Mouse (Mus musculus) kidney, embryonic 14.5 days (tissue): ENCODE results near the gene Lamc2. TPM values are rescaled to one million over a fixed set of nuclear protein-coding genes. Genes with fewer than 3 reads are reported as not detected.
A peak's percentile ranks its signal among the peaks of the same experiment; 100 is the strongest.
"Not testable (repeated sequence)": the region's sequence is repeated elsewhere in the genome, so short reads cannot be mapped to it uniquely, and the experiment has no call there.

Experiments used
- ATAC-seq: fragments of 200-750 bp; cut with Nextera tagmentation; 2 replicates; pipeline ENCODE4 v1.8.0; 2017; ENCODE audit warnings: moderate number of reproducible peaks, mild to moderate bottlenecking, moderate TSS enrichment, moderate library complexity; ENCODE audit not compliant: low FRiP score, low TSS enrichment
- H3K27ac ChIP-seq: fragments of 300-500 bp; sonication (generic); 2 replicates; pipeline ENCODE4 v1.5.1; 2014; ENCODE audit warnings: low read depth, mild to moderate bottlenecking, low read length, moderate library complexity, mixed read lengths
- H3K27me3 ChIP-seq: fragments of 300-500 bp; sonication (generic); 2 replicates; pipeline ENCODE4 v1.6.1; 2014; ENCODE audit warnings: mild to moderate bottlenecking, low read length; ENCODE audit not compliant: control insufficient read depth, insufficient read depth
- H3K36me3 ChIP-seq: fragments of 300-500 bp; sonication (generic); 2 replicates; pipeline ENCODE4 v1.6.1; 2014; ENCODE audit warnings: low read length, mixed read lengths; ENCODE audit not compliant: control insufficient read depth, insufficient read depth
- H3K4me1 ChIP-seq: fragments of 300-500 bp; sonication (generic); 2 replicates; pipeline ENCODE4 v1.6.1; 2014; ENCODE audit warnings: low read length, mixed read lengths; ENCODE audit not compliant: control insufficient read depth, insufficient read depth
- H3K4me2 ChIP-seq: fragments of 300-500 bp; sonication (generic); replicated peaks from 2 replicates; pipeline ENCODE4 v1.6.1; 2014; ENCODE audit warnings: low read depth, mild to moderate bottlenecking, low read length
- H3K4me3 ChIP-seq: fragments of 300-500 bp; sonication (generic); 2 replicates; pipeline ENCODE4 v1.5.1; 2014; ENCODE audit warnings: mild to moderate bottlenecking, low read length
- H3K9ac ChIP-seq: fragments of 300-500 bp; sonication (generic); 2 replicates; pipeline ENCODE4 v1.6.1; 2014; ENCODE audit warnings: low read depth, mild to moderate bottlenecking, low read length, moderate library complexity
- H3K9me3 ChIP-seq: fragments of 300-500 bp; sonication (generic); 2 replicates; pipeline ENCODE4 v1.6.1; 2016; ENCODE audit warnings: low read length; ENCODE audit not compliant: control insufficient read depth
- WGBS: fragments of 180-500 bp; shearing (Covaris S2); extraction: QIAGEN DNeasy Blood & Tissue Kit; methylation state at CpG from one replicate; pipeline ENCODE4 v1.1.7; 2014; 5-methylcytosine and 5-hydroxymethylcytosine counted together
- polyA plus RNA-seq: library from polyadenylated mRNA; unstranded; fragments of >200 nt; fragmentation: Nextera tagmentation; extraction: Ambion mirVana; gene quantifications from 2 replicates; pipeline ENCODE4 v1.2.1, GENCODE M21; 2014

The Lamc2 gene
- polyA plus RNA-seq, 1 experiment from 2014 or later: 44.2 TPM

GRCm38 (mm10) chr1:153091438-153092236, 94.6 kb downstream of the Lamc2 start:
- H3K36me3 ChIP-seq: no peaks in the 10 kb centered on the region
- H3K27me3 ChIP-seq: no peaks in the 10 kb centered on the region
- H3K4me3 ChIP-seq: no peak overlapping the region
- WGBS: 31% methylated on average over 9 of the region's 9 CpGs
- peak overlapping the region; percentile 73; the same call in 1 of the 2 replicates for H3K27ac ChIP-seq
- H3K9me3 ChIP-seq: no peaks in the 10 kb centered on the region
- peak; percentile 65 for ATAC-seq
- no peak overlapping the region for H3K9ac ChIP-seq
- 0 out of 2 replicates have a peak, but pooled peaks cover 3% of the 10 kb centered on the region for H3K4me1 ChIP-seq
- no peak overlapping the region for H3K4me2 ChIP-seq

- H3K9ac ChIP-seq: no peak overlapping the region
- no peak for ATAC-seq
- 0 out of 2 replicates have a peak, but pooled peaks cover 3% of the 10 kb centered on the region for H3K4me1 ChIP-seq
- H3K27me3 ChIP-seq: no peaks in the 10 kb centered on the region
- H3K4me2 ChIP-seq: no peak overlapping the region
- WGBS: 81% methylated on average over 4 of the region's 4 CpGs
- H3K36me3 ChIP-seq: no peaks in the 10 kb centered on the region
- H3K27ac ChIP-seq: no peak overlapping the region
- H3K9me3 ChIP-seq: no peaks in the 10 kb centered on the region
- no peak overlapping the region for H3K4me3 ChIP-seq
Observed at GRCm38 (mm10) chr1:153090807-153091206, 95.4 kb downstream of the Lamc2 start.

GRCm38 (mm10) chr1:153090081-153090480, 96.2 kb downstream of the Lamc2 start:
- Histone ChIP-seq H3K27ac (no peak overlapping the region), H3K27me3 (no peaks in the 10 kb centered on the region), H3K9ac (no peak overlapping the region), H3K9me3 (no peaks in the 10 kb centered on the region), H3K4me1 (0 out of 2 replicates have a peak, but pooled peaks cover 3% of the 10 kb centered on the region), H3K4me2 (no peak overlapping the region), H3K36me3 (no peaks in the 10 kb centered on the region), H3K4me3 (no peak overlapping the region)
- 92% methylated on average over 2 of the region's 2 CpGs for WGBS
- ATAC-seq: no peak

GRCm38 (mm10) chr1:153087771-153088170, 98.5 kb downstream of the Lamc2 start:
- 82% methylated on average over 5 of the region's 5 CpGs for WGBS
- ATAC-seq: no peak
- no peak overlapping the region for H3K4me2 ChIP-seq

GRCm38 (mm10) chr1:153085198-153085597, 101.0 kb downstream of the Lamc2 start:
- no peaks in the 10 kb centered on the region for H3K27me3 ChIP-seq
- 73% methylated on average over 5 of the region's 5 CpGs for WGBS
- ATAC-seq: no peak
- H3K4me1 ChIP-seq: no peaks in the 10 kb centered on the region
- no peak overlapping the region for H3K4me3 ChIP-seq
- H3K27ac ChIP-seq: no peak overlapping the region
- H3K36me3 ChIP-seq: no peaks in the 10 kb centered on the region
- no peaks in the 10 kb centered on the region for H3K9me3 ChIP-seq
- H3K9ac ChIP-seq: no peak overlapping the region
- no peak overlapping the region for H3K4me2 ChIP-seq

More at GRCm38 (mm10) chr1:153087771-153088170, 98.5 kb downstream of the Lamc2 start:
- no peaks in the 10 kb centered on the region for H3K27me3 ChIP-seq
- H3K4me1 ChIP-seq: 0 out of 2 replicates have a peak, but pooled peaks cover 3% of the 10 kb centered on the region
- H3K9me3 ChIP-seq: no peaks in the 10 kb centered on the region
- H3K4me3 ChIP-seq: no peak overlapping the region
- H3K36me3 ChIP-seq: no peaks in the 10 kb centered on the region
- H3K27ac ChIP-seq: no peak overlapping the region
- H3K9ac ChIP-seq: no peak overlapping the region

- Histone ChIP-seq H3K4me3 (no peak overlapping the region), H3K4me1 (no peaks in the 10 kb centered on the region), H3K27me3 (no peaks in the 10 kb centered on the region), H3K27ac (no peak overlapping the region), H3K9me3 (no peaks in the 10 kb centered on the region), H3K36me3 (no peaks in the 10 kb centered on the region), H3K4me2 (no peak overlapping the region), H3K9ac (no peak overlapping the region)
- ATAC-seq: no peak
- WGBS: 73% methylated on average over 6 of the region's 6 CpGs
Observed at GRCm38 (mm10) chr1:153084191-153084590, 102.1 kb downstream of the Lamc2 start.

- 88% methylated on average over 8 of the region's 14 CpGs for WGBS
- H3K4me2 ChIP-seq, H3K4me3 ChIP-seq, H3K27ac ChIP-seq, H3K9me3 ChIP-seq, ATAC-seq, H3K27me3 ChIP-seq, H3K9ac ChIP-seq, H3K4me1 ChIP-seq, H3K36me3 ChIP-seq: not testable (repeated sequence)
Observed at GRCm38 (mm10) chr1:153083233-153083632, 103.0 kb downstream of the Lamc2 start.

GRCm38 (mm10) chr1:153075955-153076354, 110.3 kb downstream of the Lamc2 start:
- 52% methylated on average over 6 of the region's 6 CpGs for WGBS
- H3K9me3 ChIP-seq: no peaks in the 10 kb centered on the region
- peaks cover 18% of the 10 kb centered on the region for H3K27me3 ChIP-seq
- ATAC-seq: peak; percentile 74; the same call in 1 of the 2 replicates
- H3K9ac ChIP-seq: no peak overlapping the region
- no peak overlapping the region for H3K4me3 ChIP-seq
- H3K36me3 ChIP-seq: no peaks in the 10 kb centered on the region
- no peak overlapping the region for H3K4me2 ChIP-seq
- H3K4me1 ChIP-seq: peaks cover 4% of the 10 kb centered on the region; the same call in 1 of the 2 replicates
- H3K27ac ChIP-seq: no peak overlapping the region

GRCm38 (mm10) chr1:153075087-153075736, 111.0 kb downstream of the Lamc2 start:
- no peak for ATAC-seq
- no peaks in the 10 kb centered on the region for H3K9me3 ChIP-seq
- H3K9ac ChIP-seq: no peak overlapping the region
- no peaks in the 10 kb centered on the region for H3K36me3 ChIP-seq
- H3K4me3 ChIP-seq: no peak overlapping the region
- peaks cover 4% of the 10 kb centered on the region; the same call in 1 of the 2 replicates for H3K4me1 ChIP-seq
- no peak overlapping the region for H3K27ac ChIP-seq
- 77% methylated on average over 3 of the region's 3 CpGs for WGBS
- H3K4me2 ChIP-seq: no peak overlapping the region
- H3K27me3 ChIP-seq: peaks cover 18% of the 10 kb centered on the region
